Mouse (Mus musculus): Measurements from ENCODE around the gene Cyp2a4. TPM values are rescaled to one million over a fixed set of nuclear protein-coding genes. Genes with fewer than 3 reads are reported as not detected.
"Not testable (repeated sequence)": the region's sequence is repeated elsewhere in the genome, so short reads cannot be mapped to it uniquely, and the experiment has no call there.

The Cyp2a4 gene
- polyA plus RNA-seq (2015; fragmentation: Nextera tagmentation; extraction: Ambion mirVana): not detected in 2 replicates

DNA sequence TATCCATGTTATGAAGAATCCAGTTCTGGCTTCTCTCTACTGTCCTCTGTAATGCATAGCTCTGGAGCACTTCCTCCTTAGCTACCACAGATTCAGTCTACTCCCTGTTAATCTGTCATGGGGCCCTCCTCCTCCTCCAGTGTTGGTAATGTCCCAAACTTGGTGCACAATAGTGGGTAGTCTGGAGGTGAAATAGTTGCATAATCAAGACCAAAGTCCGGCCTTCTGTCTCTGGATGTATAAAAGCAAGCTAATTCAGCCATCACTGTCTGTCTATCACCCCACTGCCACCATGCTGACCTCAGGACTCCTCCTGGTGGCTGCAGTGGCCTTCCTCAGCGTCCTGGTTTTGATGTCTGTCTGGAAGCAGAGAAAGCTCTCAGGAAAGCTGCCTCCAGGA, at the start of gene Cyp2a4:
Cyp2a4 (plus strand) TSS at position 244 of the 400 bp plus-strand sequence.
- not testable (repeated sequence) for H3K4me3 ChIP-seq; H3K4me1 ChIP-seq; H3K9ac ChIP-seq; ATAC-seq; H3K27ac ChIP-seq; H3K4me2 ChIP-seq; H3K27me3 ChIP-seq; H3K36me3 ChIP-seq (ENCODE audit: poor library complexity, severe bottlenecking)
- 63% methylated on average over 2 of the region's 2 CpGs for WGBS
- peaks cover 23% of the 10 kb centered on the region for H3K9me3 ChIP-seq (replicated peaks)

DNA sequence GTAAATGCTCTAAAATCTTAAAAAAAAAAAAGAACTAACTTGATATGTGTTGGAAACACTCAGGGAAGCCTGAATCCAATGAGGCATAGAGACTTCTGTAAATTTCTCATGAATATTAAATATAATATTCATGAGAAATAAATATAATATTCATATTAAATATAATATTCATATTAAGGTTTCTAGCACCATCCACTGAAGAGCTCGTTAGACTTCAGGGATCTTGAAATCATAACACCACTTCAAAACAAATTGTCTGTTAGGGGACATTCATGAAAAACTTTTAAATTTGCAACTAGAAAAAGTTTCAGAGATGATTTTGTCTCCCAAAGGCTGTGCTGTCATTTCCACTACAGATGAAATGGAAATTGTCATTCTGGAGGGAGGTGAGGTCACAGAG, 46.9 kb upstream of the Cyp2a4 start, which contains the start of gene Vmn1r184:
Vmn1r184 (plus strand) TSS at position 301 of the 400 bp plus-strand sequence.
- WGBS: 65% methylated on average over 1 of the region's 1 CpGs
- not testable (repeated sequence) for H3K9ac ChIP-seq; H3K27me3 ChIP-seq; H3K9me3 ChIP-seq (replicated peaks); H3K4me3 ChIP-seq; H3K36me3 ChIP-seq (ENCODE audit: poor library complexity, severe bottlenecking); H3K4me2 ChIP-seq; ATAC-seq; H3K4me1 ChIP-seq; H3K27ac ChIP-seq

DNA sequence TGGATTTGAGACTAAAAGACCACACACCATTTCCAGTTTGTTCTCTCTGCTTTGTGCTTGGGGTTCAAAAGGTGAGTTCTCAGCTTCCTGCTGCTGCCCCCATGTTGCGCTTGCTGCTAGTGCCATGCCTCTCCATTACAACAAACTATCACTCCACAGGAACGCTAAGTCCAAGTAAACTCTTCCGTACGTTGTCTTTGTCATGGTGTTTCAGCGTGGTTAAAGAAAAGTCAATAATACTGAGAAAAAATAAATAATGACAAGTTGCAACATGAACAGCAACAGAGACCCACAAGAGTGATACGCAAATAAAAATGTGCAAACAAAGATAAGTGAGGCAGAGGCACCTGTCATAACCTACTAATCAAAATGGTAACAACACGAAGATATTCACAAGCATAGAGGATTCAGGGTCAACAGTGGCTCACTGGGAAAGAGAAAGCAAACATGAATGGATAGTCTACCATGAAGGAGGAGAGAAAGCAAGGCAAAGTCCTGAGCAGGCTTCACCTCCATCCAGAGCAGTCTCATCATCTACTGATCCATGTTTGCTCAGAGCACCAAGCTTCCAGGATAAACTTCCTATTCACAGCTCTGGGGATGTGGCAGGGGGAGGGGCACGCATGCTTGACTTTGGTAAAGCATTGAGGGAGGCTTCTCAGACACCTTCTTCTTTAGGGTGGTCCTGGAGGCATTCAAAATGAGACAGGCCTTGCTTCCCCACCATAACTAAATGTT, 3.4 kb upstream of the Cyp2a4 start:
- H3K27ac ChIP-seq; H3K9ac ChIP-seq; H3K36me3 ChIP-seq (ENCODE audit: poor library complexity, severe bottlenecking); H3K27me3 ChIP-seq; ATAC-seq; H3K4me3 ChIP-seq; H3K4me1 ChIP-seq; H3K4me2 ChIP-seq: not testable (repeated sequence)
- peaks cover 25% of the 10 kb centered on the region for H3K9me3 ChIP-seq (replicated peaks)
- 88% methylated on average over 8 of the region's 8 CpGs for WGBS

DNA sequence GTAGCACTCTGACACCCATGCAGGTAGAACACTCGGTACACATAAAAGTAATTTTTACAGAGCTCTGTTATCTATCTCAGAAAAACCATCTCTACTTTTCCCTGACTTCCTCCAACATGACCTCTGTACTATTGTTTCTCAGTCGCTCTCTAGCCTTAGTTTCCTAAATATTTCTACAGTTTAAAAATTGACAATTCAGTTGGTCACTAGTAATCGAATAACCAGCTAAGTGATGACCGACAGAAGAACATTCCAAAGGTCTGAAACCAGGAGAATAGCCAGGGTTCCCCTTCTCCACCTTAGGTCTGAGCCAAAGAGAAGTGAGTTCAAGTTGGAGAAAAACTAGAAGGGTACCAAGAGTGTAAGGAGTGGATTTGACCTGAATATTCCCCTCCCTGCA, 4.8 kb downstream of the Cyp2a4 start:
- 84% methylated on average over 4 of the region's 4 CpGs for WGBS
- H3K9ac ChIP-seq; H3K4me3 ChIP-seq; ATAC-seq; H3K36me3 ChIP-seq (ENCODE audit: poor library complexity, severe bottlenecking); H3K27ac ChIP-seq; H3K4me2 ChIP-seq; H3K27me3 ChIP-seq; H3K4me1 ChIP-seq: not testable (repeated sequence)
- peaks cover 32% of the 10 kb centered on the region for H3K9me3 ChIP-seq (replicated peaks)

DNA sequence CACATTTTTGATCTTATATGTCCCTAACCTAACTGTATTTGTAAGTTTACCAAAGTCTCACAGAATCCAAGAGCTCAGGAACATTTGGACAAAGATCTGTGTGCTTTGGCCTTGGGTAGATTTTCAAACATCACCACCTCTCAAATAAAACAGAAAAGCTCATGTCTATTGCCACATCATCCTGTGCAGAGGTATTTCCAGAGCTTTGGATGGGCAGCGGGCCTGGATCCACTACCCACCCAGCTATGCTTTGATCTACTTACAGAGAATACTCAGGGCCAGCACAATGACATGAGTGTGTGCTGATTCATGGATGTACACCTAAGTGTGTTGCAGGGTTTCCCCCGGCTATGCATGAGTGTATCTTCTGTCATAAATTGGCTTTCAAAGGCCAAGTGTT, 8.2 kb downstream of the Cyp2a4 start:
- H3K9ac ChIP-seq; H3K4me2 ChIP-seq; ATAC-seq; H3K27me3 ChIP-seq; H3K4me1 ChIP-seq; H3K36me3 ChIP-seq (ENCODE audit: poor library complexity, severe bottlenecking); H3K27ac ChIP-seq; H3K4me3 ChIP-seq: not testable (repeated sequence)
- peaks cover 22% of the 10 kb centered on the region for H3K9me3 ChIP-seq (replicated peaks)
- WGBS: 86% methylated on average over 2 of the region's 2 CpGs

DNA sequence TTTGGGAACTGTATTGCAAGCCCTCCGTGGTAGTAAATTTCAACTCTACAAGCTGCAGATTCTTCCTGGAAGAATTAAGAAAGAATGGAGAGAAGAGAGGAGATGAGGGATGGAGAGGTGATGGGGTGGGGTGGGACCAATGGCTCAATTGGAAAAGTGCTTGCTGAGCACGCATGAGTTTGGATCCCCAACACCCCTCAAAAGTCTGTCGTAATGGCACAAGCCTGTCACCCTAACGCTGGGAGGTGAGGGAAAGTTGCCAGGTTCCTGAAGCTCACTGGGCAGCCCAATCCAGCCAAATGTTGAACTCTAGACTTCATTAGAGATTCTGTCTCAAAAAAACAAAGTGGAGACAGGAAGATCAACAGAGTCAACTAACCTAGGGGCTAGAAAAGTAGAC, 8.8 kb downstream of the Cyp2a4 start:
- not testable (repeated sequence) for H3K4me2 ChIP-seq; H3K9ac ChIP-seq; ATAC-seq; H3K36me3 ChIP-seq (ENCODE audit: poor library complexity, severe bottlenecking); H3K4me1 ChIP-seq; H3K27me3 ChIP-seq; H3K4me3 ChIP-seq; H3K27ac ChIP-seq
- H3K9me3 ChIP-seq (replicated peaks): peaks cover 22% of the 10 kb centered on the region
- 75% methylated on average over 4 of the region's 4 CpGs for WGBS

DNA sequence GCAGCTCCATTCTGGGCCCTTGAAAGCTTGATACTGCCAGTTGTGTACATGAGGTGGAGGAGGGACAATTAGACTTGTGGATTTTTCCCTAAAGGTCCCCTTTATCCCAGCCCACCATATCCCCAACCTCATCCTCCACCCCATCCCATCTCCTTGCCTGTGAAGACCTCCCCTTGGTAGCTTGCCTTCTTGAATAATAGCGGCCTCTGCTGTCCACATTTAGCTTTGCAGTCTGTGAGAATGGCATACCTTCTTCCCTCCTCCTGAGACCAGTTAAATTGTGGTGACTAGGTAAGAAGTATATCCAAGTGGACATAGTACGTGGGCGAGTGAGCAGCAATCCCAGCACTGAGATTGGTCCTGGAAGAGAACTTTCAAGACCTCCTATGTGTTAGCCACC, 13.4 kb downstream of the Cyp2a4 start:
- not testable (repeated sequence) for H3K9ac ChIP-seq; ATAC-seq; H3K27me3 ChIP-seq; H3K36me3 ChIP-seq (ENCODE audit: poor library complexity, severe bottlenecking); H3K27ac ChIP-seq; H3K4me3 ChIP-seq; H3K4me2 ChIP-seq; H3K4me1 ChIP-seq
- WGBS: 78% methylated on average over 3 of the region's 3 CpGs
- H3K9me3 ChIP-seq (replicated peaks): peaks cover 15% of the 10 kb centered on the region; the same call in 1 of the 2 replicates

DNA sequence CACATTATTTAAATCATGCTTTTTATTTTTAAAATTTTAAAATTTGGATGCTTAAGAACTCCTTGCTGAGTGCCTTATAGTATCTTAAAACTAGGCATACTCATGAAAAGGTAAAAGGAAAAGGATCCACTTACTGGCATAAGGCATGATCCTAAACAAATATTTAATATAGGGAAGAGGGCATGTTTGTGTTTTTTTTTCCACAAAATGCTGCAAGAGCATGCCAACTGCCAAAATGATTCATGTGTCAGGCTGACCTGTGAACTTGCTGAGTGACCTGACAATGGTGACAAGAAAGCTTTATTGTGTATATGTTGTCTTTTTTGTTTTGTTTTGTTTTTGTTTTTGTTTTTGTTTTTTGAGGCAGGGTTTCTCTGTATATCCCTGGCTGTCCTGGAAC, 43.2 kb downstream of the Cyp2a4 start:
- not testable (repeated sequence) for H3K9me3 ChIP-seq (replicated peaks); H3K4me1 ChIP-seq; ATAC-seq; H3K4me2 ChIP-seq; H3K4me3 ChIP-seq; H3K27me3 ChIP-seq; H3K9ac ChIP-seq; H3K36me3 ChIP-seq (ENCODE audit: poor library complexity, severe bottlenecking); H3K27ac ChIP-seq

DNA sequence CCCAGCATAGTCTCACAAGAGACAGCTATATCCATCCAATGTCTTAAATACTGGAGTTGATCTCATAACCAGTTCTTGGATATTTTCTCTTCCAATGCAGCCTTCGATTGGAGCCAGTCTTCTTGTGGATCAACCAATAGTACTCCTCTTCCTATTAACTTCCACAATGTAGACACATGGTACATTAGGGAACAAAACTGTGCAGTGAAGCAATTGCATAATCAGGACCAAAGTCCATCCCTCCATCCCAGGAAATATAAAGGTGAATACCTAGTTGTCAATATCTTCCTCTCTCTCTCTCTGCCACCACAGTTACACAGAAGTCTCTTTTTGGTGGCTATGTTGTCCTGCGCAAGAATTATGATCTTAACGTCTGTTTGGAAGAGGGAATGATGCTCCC, 45.3 kb downstream of the Cyp2a4 start:
- 75% methylated on average over 3 of the region's 3 CpGs for WGBS

DNA sequence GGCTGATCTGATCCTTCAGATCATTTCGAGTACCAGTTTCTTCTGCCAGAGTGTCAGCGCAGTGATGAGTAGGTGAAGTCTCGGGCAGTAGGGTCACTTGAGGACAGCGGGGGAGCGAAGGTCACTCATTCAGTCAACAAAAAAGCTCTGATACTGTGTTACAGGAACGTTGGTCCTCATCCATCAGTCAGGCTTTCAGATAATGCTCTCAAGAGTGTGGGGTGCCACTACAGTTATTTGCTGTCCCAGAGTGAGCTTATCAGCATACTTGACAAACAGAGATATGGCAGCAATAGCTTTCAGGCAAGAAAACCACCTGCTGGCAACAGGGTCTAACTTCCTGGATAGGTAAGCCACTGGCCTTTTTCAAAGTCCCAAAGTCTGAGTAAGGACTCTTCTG, 49.8 kb downstream of the Cyp2a4 start:
- peaks cover 11% of the 10 kb centered on the region; the same call in 1 of the 2 replicates for H3K9me3 ChIP-seq (replicated peaks)
- H3K27ac ChIP-seq; H3K36me3 ChIP-seq (ENCODE audit: poor library complexity, severe bottlenecking); H3K9ac ChIP-seq; H3K4me1 ChIP-seq; H3K4me3 ChIP-seq; ATAC-seq; H3K4me2 ChIP-seq; H3K27me3 ChIP-seq: not testable (repeated sequence)
- WGBS: 91% methylated on average over 6 of the region's 6 CpGs

More for the DNA sequence above, 45.3 kb downstream of the Cyp2a4 start:
- not testable (repeated sequence) for H3K4me3 ChIP-seq; H3K4me1 ChIP-seq; H3K9ac ChIP-seq; H3K27ac ChIP-seq; ATAC-seq; H3K36me3 ChIP-seq (ENCODE audit: poor library complexity, severe bottlenecking); H3K27me3 ChIP-seq; H3K4me2 ChIP-seq
- H3K9me3 ChIP-seq (replicated peaks): peaks cover 11% of the 10 kb centered on the region

Other genes with a start within 250 kb of the Cyp2a4 start
- gene Cyp2b13, start 245.7 kb upstream of the Cyp2a4 start, polyA plus RNA-seq (2015; fragmentation: Nextera tagmentation; extraction: Ambion mirVana): not detected in 2 replicates
- gene Cyp2b9, start 133.8 kb upstream of the Cyp2a4 start, polyA plus RNA-seq (2015; fragmentation: Nextera tagmentation; extraction: Ambion mirVana): not detected in 2 replicates
- not detected in 2 replicates for gene Vmn1r184, start 46.8 kb upstream of the Cyp2a4 start, polyA plus RNA-seq (2015; fragmentation: Nextera tagmentation; extraction: Ambion mirVana)
- not detected in 2 replicates for gene Nlrp9c, start 96.5 kb downstream of the Cyp2a4 start, polyA plus RNA-seq (2015; fragmentation: Nextera tagmentation; extraction: Ambion mirVana)
- not detected in 2 replicates for gene Nlrp4a, start 127.9 kb downstream of the Cyp2a4 start, polyA plus RNA-seq (2015; fragmentation: Nextera tagmentation; extraction: Ambion mirVana)
- gene Nlrp9a, start 227.9 kb downstream of the Cyp2a4 start, polyA plus RNA-seq (2015; fragmentation: Nextera tagmentation; extraction: Ambion mirVana): not detected in 2 replicates

Data from forebrain, embryonic 13.5 days (tissue).